Mouse (Mus musculus): ENCODE results near the gene Fabp2. TPM values are rescaled to one million over a fixed set of nuclear protein-coding genes. Genes with fewer than 3 reads are reported as not detected.

The Fabp2 gene
- not detected for total RNA-seq (2023)

GRCm38 (mm10) chr3:122894772-122895171 lies at the start of gene Fabp2:
Fabp2 (plus strand) TSS chr3:122895072.

GRCm38 (mm10) chr3:122919260-122919659 lies 24.4 kb downstream of the Fabp2 start, which contains the start of gene Gm10959:
Gm10959 (minus strand) TSS chr3:122919360.

GRCm38 (mm10) chr3:122924009-122924914 lies 29.4 kb downstream of the Fabp2 start, which contains the start of gene 1810037I17Rik:
1810037I17Rik (plus strand) TSS chr3:122924203.

Other genes starting within 250 kb of the Fabp2 start
- 1.2 TPM for gene Pde5a, start 166.1 kb upstream of the Fabp2 start, total RNA-seq (2023)
- not detected for gene Gm10959, start 24.3 kb downstream of the Fabp2 start, total RNA-seq (2023)
- 22.5 TPM for gene 1810037I17Rik, start 29.1 kb downstream of the Fabp2 start, total RNA-seq (2023)
- 49.1 TPM for gene Usp53, start 89.4 kb downstream of the Fabp2 start, total RNA-seq (2023)
- not detected for gene Myoz2, start 139.9 kb downstream of the Fabp2 start, total RNA-seq (2023)

Data from CD4-positive naive resting alpha-beta T cell, adult 57 days (primary cell).